Mouse (Mus musculus): ENCODE measurements at regions not wholly inside any gene's neighbourhood (a gene's known extent, or its start where the extent isn't known, plus 50 kb on each side); places are given as distances from the start of the nearest gene placed in this dataset.

DNA sequence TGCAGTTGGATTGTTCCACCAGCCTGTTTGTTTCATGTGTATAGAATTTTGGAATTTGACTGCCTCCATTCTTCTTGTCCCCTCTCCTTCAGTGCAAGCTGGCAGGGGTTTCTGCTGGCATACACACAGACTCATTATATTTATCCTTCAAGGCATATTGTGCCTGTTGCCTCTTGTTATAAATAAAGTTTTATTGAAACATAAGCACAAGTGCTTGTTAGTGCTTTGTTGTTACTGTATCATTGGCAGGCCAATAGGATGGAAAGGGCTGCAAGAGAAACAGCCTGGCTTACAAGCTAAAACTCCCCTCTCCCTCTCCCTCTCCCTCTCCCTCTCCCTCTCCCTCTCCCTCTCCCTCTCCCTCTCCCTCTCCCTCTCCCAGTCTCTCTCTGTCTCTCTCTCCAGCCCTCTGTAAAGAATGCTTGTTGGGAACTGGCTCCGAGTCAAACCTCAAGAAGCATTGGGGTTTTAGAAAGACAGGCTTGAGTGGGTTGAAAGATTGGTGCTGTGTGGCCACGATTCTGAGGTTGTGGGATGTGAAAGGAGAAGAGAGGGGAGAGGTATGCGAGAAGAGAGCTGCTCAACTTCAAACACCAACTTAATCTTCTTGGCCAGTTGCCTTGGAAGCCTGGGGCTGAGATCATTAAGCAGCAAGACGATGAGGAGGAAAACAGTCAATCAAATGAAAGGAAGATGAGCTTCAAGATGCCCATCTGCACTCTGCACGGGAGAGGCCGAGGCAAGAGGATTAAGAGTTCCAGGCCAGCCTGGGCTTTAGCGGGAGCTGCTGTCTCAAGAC is 258.1 kb upstream of the Prok2 start:
- no peak for DNase-seq (ENCODE audit: low spot score)

DNA sequence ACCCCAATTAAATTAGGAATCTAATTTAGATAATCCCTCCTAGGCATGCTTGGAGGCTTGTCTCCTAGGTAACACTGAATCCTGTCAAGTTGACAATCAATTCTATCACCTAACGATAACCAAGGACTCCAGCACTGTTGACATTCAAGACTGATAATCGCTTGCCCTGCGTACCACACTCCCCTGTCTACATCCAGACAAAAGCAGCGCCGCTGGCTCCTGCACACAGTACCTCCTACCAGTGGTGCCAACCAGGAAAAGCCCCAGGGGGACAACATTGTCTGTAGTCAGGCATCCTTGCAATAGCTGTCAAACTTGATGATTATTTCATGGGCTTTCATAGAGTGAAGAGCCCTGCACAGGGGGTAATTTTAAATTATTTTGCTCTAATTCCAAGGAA is 253.4 kb upstream of the Prok2 start:
- no peak for DNase-seq (ENCODE audit: low spot score)

DNA sequence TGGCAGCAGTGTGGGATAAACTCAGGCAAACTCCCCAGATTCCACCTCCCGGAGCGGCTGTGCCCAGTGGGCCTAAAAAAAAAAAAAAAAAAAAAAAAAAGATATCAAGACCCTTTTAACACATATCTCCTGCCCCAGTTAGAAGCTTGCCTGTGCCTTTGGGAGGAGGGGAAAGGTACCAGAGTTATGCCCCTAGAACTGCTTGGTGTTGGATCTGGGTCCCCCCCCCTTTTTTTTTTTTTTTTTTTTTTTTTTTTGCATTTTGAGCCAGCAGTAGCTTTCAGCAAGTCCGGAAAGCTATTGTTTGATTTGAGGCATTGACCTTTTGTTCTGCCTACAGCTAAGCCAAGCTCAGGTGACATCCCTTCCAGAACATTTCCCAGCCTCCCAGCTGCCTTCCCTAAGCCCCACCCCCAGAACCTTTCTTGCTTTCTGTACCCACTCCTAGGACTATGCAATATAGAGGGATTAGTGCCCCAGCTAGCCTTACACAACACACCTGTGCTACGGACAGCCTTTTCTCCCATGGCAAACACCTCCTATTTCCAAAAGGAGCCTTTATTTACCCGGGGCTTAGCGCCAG is 252.1 kb upstream of the Prok2 start:
- DNase-seq (ENCODE audit: low spot score), result no peak

DNA sequence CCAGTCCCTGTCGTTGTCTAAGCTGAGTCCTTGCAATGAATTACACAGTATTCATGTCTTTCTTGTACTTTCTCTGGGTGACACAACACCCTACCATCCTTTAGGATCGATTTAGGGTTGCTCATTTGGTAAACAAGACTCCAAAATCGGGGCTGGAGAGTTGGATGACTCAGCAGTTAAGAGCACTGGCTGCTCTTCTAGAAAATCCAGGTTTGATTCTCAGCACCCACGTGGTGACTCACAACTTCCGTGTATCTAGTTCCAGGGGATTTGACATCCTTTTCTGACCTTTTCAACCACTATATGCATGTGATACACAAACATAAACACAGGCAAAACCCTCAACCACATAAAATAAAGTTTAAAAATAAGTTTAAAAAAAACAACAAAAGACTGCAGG is 250.0 kb upstream of the Prok2 start:
- no peak for DNase-seq (ENCODE audit: low spot score)

DNA sequence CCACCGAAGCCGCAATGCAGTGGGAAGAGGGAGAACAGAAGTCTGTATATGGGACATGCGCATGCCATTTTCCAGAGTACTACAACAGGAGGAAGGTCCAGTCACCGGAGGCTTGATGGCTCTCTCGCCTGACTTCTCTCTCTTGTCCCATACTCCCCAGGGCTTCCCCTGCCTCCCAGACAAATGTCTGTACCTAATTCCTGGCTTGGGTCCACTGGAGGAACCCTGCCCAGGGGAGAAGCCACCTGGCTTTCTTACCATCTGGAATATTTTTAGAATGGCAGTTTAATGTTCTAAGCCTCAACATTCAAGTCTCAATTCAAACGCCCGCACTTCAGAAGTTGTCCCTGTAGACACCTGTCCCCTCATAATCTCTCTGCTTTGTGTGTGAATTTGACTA is 249.3 kb upstream of the Prok2 start:
- DNase-seq (ENCODE audit: low spot score), result no peak

DNA sequence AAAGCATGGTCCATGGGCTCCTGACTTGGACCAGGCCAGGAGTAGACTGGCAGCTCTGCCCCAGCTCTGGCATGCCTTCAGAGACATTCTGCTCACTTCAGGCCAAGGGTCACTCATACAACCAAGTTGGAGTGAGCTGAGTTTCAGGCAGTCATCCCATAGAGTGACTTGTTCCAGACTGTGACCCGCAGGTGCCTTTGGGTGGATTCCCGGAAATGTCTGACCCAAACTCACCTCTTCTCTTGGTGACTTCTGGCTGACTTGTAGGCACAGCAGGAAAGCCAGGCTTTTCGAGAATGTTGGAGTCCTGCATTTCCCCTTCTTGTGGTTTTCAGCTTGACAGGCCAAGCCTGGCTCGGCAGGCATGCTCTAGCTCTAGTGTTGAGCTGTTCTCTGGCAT is 248.3 kb upstream of the Prok2 start:
- DNase-seq (ENCODE audit: low spot score), result no peak

DNA sequence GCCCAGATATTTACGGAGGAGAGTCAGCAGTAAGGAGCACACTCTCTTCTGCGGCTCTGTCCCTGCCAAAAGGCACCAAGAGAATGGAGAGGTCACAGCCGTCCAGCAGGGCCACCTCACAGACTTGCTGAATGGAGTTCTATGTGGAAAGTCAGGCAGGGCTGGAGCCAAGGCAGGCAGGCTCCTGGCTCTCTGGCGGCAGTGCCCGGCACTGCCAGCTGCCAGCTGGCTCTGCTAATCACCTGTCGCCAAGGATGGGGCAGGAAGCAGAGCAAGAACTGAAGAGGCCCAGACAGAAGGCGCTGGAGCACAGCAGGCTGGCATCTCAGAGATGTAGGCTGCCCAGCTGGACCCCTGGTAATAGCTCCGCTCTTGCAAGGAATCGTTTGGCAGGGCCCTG is 245.2 kb upstream of the Prok2 start:
- no peak for DNase-seq (ENCODE audit: low spot score)

DNA sequence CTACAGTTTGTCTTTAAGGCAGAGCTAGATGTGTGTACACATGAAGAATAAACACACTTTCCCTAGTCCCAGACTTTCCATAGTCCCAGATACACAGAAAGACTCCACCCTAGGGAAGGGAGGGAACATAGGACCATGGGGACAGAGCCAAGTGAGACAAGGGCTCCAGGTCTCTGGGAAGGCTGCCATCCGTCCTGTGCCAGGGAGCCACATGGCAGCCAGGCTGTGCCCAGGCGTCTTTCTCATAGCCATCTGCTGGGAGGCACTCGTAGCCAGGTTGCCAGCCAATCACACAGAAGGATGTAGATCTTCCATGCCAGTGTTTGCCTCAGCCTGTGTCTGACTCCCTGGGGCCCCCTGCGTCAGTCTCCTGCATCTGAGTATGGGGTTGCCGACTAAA is 242.7 kb upstream of the Prok2 start:
- no peak for DNase-seq (ENCODE audit: low spot score)

DNA sequence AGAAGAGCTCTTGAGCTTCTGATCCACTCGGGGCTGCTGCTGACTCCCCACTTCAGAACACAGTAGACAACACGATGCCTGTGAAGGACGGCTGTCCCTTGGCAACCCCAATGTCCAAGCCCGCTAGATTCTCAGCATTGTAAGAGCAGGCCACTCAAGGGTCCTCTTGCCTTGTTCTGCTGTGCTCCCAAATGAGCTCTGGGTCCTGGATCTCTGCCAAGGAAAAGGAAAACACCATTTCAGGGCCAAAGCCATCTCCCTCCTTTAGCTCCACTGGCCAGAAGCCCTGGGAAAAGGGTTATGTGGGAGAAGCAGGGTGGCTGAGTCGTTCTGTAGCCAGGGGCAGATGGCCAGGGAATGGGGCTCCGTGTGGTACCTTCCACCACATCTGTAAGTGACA is 241.3 kb upstream of the Prok2 start:
- no peak for DNase-seq (ENCODE audit: low spot score)

DNA sequence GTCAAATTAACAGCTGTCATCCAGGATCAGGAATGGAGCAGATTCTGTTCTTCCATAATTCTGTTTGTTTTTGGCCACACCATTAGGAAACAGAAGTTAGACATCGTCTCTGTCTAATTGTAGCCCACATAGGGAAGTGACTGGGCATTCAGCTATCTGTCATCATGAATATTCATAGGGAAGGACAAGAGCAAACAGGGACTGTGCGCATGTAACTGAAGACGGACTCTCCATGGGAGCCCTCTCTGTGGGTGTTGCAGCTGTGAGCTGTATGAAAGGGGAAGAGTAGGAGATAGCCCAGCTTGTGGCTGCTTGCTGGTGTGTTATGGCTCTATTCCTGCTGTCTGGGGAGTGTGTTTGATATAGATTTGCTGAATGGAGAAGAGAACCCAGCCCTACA is 238.3 kb upstream of the Prok2 start:
- DNase-seq (ENCODE audit: low spot score), result no peak

DNA sequence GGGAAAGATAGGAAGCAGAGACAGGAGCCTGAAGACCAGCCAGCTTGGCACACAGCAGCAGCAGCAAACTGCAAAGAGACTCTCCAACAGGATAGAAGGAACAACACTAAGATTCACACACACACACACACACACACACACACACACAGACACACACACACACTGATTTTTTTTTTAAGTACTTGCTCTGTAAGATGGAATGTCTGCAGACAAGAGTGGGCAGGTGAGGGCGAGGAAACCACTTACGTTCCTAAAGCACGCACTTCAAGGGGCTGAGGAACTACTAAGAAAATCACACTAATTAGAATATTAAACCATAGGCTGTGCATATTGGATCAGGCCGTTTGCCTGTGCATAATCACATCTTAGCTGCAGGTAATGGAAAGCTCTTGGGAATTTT is 237.8 kb upstream of the Prok2 start:
- no peak for DNase-seq (ENCODE audit: low spot score)

DNA sequence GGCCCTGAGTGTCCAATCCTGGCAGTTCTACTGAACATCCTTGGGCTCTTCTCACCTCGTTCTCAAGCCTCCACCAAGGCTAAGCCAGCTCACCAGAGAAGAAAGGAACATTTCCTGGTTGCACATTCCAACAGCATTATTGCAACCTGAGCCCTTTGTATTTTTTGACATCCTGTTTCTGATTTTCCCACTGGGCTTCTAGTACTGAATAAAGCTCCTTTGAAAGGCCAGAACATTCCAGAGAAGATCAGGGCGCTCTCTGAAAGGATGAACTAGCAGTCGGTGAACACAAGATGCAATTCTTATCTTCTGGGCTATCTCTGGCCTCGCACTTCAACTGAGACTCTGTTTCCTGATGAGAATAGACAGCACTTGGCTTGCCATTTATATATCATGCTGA is 233.2 kb upstream of the Prok2 start:
- no peak for DNase-seq (ENCODE audit: low spot score)

DNA sequence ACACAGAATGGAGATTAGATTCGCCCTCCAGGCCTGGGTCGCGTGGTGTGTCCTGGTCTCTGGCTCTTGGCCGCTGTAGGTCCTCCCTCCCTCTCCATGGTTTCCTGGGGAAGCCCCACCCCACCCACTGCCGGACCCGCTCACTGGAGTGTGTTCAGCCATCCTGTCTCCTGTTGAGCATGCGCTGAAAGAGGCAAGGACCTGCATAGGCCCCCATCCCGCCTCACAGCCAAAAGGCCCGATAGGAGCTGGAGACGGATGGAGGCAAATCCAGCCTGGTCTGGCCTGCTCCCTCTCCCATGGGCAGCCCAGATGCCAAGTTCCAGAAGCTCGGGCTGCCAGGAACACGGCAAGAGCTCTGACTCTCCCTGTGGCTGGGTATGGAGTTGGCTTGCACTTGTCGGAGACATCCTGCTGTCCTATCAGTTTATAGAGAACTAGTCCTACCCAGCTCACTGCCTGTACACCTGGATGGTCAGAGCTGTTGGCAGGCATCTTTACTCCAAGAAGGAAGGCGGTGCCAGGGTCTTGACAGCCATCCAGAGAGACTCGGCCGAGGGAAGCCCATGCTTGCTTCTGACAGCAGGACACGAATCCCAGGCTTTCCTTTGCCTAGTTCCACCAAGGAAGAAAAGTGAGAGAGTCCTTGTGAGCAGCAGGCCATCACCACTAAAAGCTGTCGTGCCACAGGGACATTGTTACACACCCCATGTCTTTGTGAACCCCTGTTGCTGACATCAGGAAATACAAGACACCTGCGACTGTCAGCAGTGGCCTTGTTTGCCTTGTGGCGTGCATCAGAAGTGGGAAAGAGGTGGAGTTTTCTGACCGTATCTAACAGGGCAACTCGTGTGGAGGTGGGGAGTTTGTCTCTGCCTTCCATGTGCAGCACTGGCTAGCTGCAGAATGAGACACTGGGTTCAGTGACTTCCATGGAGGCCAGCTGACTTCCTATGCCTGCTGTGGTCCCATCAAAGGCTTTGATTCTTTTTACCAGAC is 228.9 kb upstream of the Prok2 start:
- DNase-seq (ENCODE audit: low spot score), result no peak

DNA sequence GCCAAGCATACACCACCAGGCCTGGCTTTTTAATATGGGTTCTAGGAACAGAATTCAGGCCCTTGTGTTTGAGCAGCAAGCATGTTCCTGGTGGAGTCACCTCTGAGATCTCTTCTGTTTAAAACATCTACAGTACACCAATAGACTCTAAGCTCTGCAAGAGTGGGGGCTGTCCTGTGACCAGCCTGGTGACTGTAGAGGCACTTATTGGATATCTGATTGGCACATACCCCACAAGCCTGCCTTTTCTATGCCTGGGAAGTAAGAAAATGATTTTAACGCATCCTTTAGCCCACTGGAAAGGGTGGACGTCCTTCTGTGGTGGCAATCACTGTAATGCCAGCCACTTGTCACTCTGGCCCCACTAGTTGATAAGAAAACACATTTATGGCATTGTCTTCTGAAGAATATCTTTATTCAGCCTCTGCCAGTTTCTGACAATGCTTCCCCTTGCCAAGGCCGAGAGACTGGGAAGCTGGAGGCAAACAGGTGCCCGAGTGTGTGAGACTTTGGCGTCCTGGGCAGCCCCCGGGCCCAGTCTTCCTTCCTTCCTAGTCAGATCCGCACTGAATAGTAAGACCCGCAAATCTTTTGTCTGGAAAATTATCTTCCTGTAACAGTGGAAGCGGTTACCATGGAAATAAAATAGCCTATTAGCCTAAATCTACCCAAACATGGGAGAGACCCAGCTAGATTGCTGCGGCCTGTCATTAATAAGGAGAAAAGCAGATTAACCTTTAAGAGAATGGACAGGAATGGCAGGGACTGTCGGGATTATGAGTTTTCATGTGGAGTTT is 228.0 kb upstream of the Prok2 start:
- no peak for DNase-seq (ENCODE audit: low spot score)

DNA sequence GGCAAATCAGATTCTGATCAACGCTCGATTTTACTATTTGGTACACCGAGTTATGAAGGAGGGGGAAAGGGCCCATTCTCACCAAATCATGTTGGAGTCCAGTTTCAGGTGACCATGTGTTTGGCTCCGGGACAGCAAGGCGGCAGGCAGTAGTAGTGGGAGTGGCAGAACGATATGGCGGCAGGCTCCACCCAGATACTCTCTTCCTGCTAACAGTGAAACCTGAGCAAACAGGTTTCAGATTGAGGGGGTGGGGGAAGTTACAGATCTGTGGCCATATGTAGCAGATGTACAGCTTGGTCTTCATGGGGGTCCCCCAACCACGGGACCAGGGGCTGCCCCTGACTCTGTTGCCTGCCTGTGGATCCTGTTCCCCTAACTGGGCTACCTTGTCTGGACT is 224.6 kb upstream of the Prok2 start:
- no peak for DNase-seq (ENCODE audit: low spot score)

DNA sequence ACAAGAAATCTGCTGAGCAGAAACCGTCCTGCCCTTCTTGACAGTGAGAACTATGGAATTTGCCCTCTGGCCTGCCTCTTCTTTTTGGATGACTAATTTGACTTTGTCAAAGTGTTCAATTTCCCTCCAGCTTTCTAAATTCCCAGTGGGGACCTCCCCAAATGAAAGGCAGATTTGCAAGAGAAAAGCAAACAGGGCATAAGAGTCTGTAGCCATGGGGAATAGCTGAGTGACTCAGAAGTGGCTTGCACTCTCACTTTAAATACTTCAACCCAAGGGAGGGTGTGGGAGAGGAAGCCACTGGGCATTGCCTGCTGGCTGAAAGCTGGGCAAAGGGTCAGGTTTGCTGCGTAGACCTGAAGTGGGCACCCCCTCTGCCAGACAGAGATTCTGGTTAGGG is 220.7 kb upstream of the Prok2 start:
- DNase-seq (ENCODE audit: low spot score), result no peak

DNA sequence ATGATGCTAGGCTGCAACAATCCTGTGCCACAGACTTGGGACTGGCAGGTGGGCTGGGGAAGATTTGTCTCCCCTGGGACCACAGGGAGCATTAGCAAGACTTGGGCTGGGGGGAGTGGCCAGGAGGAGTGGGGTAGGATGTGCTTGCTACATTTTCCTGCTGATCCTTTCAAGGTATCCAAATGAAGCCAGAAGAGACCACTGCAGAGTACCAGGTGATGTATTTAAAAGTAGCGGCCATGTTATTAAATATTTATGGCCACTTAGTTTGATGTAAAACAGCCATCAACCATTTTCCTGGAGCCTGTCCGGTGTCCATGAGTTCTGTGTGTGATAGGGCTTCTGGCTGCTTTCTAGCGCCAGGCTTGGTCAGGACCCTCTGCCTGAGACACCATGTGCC is 220.3 kb upstream of the Prok2 start:
- peak; percentile 46 for DNase-seq (ENCODE audit: low spot score)

DNA sequence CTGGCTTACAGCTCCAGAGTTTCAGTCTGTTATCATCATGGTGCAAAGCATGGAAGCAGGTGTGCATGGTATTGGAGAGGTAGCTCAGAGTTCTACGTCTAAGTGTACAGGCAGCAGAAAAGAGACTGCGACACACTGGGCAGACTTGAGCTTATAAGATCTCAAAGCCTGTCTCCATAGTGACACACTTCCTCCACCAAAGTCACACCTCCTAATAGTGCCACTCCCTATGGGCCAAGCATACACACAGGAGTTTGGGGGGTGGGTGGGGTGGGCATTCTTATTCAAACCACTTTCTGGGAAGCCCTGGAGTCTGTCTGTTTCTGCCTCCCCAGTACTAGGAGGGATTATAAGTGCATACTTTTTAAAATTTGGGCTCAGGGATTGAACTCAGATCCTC is 219.5 kb upstream of the Prok2 start:
- no peak for DNase-seq (ENCODE audit: low spot score)

DNA sequence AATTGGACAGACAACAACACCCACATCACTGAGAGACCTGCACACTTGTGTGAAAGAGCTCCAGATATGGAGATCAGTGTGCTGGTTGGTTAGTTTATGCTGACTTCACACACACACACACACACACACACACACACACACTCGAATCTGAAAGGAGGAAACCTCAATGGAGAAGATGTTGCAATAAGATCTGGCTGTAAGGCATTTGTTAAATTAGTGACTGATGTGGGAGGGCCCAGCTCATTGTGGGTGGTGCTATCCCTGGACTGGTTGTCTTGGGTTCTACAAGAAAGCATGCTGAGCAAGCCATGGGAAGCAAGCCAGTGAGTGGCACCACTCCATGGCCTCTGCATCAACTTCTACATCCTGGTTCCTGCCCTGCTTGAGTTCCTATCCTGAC is 216.8 kb upstream of the Prok2 start:
- no peak for DNase-seq (ENCODE audit: low spot score)

DNA sequence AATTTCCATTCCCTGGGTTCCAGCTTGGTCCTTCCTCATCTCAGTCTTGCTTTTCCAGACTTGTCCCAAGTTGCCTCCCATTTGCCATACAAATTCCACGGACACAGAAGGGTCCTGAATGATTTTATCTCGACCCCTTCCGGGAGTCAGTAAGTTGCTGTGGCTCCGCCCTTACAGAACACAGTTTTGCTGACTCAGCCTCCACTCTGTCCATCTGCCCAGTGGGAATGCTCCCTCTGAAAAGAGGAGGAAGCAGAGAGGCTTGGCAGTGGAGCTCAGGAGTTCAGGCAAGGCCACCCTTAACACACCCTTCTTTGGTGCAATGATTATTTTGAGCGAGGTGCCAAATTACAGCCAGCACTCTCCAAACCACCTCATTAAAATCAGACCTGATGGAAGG is 213.9 kb upstream of the Prok2 start:
- DNase-seq (ENCODE audit: low spot score), result no peak

DNA sequence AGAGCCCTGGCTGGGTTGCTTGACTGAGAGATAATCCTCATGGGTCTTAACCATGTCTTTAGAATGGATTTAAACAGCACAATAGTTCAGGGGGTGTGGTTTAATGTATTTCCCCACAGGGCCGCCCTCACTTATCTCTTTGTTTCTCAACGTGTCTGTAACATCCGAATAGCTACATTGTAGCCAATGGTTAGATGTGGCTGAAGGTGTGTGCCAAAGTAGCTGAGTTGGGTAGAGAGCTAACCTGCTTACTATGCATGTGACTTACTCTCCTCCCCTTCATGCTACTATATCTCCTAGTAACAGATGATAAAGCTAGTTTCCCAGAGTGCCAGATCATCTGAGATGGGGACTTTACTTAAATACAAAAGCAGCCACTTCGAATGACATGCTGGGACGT is 213.2 kb upstream of the Prok2 start:
- peak; percentile 21 for DNase-seq (ENCODE audit: low spot score)

DNA sequence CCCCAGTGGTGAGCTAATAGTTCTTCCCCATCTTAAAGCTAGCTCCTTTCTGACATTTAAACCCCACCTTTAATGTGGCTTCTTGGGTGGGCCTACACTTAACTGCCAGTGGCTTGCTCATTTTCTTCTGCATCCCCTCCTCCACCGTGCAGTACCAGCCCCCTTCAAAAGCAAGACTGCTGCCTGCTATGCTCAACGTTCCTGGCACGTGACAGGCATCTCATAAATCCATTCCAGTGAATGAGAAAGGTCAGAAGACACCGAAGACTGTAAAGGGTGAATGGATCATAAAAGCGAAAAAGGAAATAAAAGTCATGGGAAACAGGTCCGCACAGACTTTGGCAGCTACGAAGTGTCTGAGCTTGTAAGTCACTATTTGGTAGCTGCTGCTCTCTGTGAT is 212.8 kb upstream of the Prok2 start:
- no peak for DNase-seq (ENCODE audit: low spot score)
